Mouse (Mus musculus): Measurements from ENCODE around the gene Osr1.

Osr1 gene

DNA sequence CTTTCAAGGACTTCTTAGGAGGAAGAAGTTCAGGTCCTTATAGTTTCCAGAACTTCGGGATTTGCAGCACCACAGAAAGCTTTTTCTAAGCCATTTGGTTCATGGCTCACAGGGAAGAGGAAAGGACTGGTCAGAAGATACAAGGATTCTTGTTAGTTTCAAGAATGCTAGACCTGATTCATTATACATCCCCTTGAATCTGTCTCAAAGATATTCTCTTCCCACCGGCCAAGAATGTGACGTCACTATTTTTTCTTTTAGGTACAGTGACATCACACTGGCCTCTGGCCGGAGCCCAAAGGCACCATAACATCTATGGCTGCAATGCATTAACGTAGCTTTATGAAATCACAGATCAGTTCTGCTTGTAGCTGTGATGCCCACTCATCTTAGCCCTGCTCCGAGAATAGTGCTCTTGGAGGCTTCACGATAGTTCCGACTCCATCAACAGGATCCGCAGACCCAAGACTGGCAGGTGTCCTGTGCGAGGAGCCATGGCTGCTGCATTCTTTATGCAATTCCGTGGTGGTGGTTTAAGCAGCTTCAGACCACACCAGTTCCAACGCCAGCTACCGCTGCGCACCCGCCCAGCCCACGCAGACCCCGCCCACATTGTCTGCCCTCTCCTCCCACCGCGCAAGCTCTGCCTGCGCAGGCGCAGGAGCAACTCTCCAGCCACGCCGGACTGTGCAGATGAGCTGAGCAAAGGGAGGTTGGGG lies 14.6 kb downstream of the Osr1 start:
- no peak for DNase-seq (ENCODE audit: extremely low read depth, low read depth, low spot score)

GRCm38 (mm10) chr12:9585085-9585453 lies 15.2 kb downstream of the Osr1 start:
- no peak for DNase-seq (ENCODE audit: extremely low read depth, low read depth, low spot score)

GRCm38 (mm10) chr12:9587732-9588131 lies 17.8 kb downstream of the Osr1 start:
- no peak for DNase-seq (ENCODE audit: extremely low read depth, low read depth, low spot score)

DNA sequence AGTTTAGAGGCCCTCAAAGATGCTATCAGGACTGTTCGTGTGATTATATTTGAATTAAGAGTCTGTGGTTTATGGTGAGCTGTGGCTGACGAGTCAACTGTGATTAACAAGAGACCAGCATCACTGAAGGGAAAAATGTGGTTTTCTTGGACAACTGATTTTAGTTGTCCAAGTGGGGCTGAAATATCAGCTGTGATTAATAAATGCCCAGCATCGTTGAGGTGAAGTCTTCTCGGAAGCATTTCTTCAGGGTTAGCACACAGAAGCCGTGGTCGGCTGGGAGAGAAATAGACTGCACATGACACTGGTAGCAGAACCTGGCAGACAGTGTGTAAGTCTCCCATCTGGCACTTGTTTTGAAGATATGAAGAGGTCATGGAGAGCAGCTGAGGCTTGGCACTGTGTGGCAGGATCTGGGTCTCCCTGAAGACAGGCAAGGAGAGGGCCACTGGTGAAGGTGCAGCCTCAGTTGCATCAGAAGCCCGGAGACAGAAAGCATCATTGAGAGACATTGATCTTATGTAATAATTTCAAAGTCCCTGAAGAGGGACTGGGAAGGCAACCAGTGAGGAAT lies 19.7 kb downstream of the Osr1 start:
- no peak for DNase-seq (ENCODE audit: extremely low read depth, low read depth, low spot score)

- DNase-seq (ENCODE audit: extremely low read depth, low read depth, low spot score): no peak
Observed at GRCm38 (mm10) chr12:9591141-9591540, 21.2 kb downstream of the Osr1 start.

DNA sequence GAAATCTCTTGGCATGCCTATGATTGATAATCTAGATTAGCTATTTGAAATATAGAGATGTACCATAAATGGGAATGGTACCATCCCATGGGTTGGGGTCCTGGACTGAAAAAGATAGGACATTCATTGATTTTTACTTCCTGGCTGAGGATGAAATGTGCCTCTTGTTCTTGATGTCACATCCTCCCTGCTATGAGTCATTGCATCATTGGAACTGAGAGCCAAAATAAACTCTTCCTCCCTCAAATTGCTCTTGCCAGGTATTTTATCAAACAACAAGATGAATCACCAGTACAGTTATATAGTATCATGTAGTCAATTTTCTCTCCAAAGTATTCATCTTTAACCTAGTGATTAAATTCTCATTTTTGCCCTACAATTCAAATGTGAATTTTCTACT lies 28.3 kb downstream of the Osr1 start:
- no peak for DNase-seq (ENCODE audit: extremely low read depth, low read depth, low spot score)
